Mouse (Mus musculus) neural tube, embryonic 13.5 days (tissue): ENCODE data around the gene Tjp2. TPM values are rescaled to one million over a fixed set of nuclear protein-coding genes. Genes with fewer than 3 reads are reported as not detected.
"Not testable (repeated sequence)": the region's sequence is repeated elsewhere in the genome, so short reads cannot be mapped to it uniquely, and the experiment has no call there.

Experiments used
- ATAC-seq: fragments of 200-750 bp; cut with Nextera tagmentation; 2 replicates; pipeline ENCODE4 v1.8.0; 2017; ENCODE audit warnings: low read depth, mild to moderate bottlenecking, moderate TSS enrichment, moderate library complexity
- H3K27ac ChIP-seq: fragments of 300-500 bp; sonication (generic); replicated peaks from 2 replicates; pipeline ENCODE4 v1.5.1; 2015; ENCODE audit warnings: moderate library complexity, mild to moderate bottlenecking, inconsistent platforms
- H3K27me3 ChIP-seq: fragments of 300-500 bp; sonication (generic); 2 replicates; pipeline ENCODE4 v1.6.1; 2015; ENCODE audit warnings: mild to moderate bottlenecking, inconsistent platforms
- H3K36me3 ChIP-seq: fragments of 300-500 bp; sonication (generic); 2 replicates; pipeline ENCODE4 v1.6.1; 2015; ENCODE audit warnings: mild to moderate bottlenecking, inconsistent platforms
- H3K4me1 ChIP-seq: fragments of 300-500 bp; sonication (generic); replicated peaks from 2 replicates; pipeline ENCODE4 v1.6.1; 2015; ENCODE audit warnings: inconsistent platforms
- H3K4me2 ChIP-seq: fragments of 300-500 bp; sonication (generic); 2 replicates; pipeline ENCODE4 v1.6.1; 2015; ENCODE audit warnings: inconsistent platforms, mild to moderate bottlenecking, moderate library complexity
- H3K4me3 ChIP-seq: fragments of 300-500 bp; sonication (generic); 2 replicates; pipeline ENCODE4 v1.5.1; 2015; ENCODE audit warnings: mild to moderate bottlenecking, inconsistent platforms
- H3K9ac ChIP-seq: fragments of 300-500 bp; sonication (generic); 2 replicates; pipeline ENCODE4 v1.6.1; 2015; ENCODE audit warnings: moderate library complexity, mild to moderate bottlenecking, inconsistent platforms
- H3K9me3 ChIP-seq: fragments of 300-500 bp; sonication (generic); 2 replicates; pipeline ENCODE4 v1.6.1; 2016; ENCODE audit warnings: inconsistent platforms
- WGBS: fragments of 180-500 bp; shearing (Covaris S2); methylation state at CpG from one replicate; pipeline ENCODE4 v1.1.7; 2015; 5-methylcytosine and 5-hydroxymethylcytosine counted together
- polyA plus RNA-seq: library from polyadenylated mRNA; unstranded; fragments of >200 nt; fragmentation: Nextera tagmentation; extraction: Ambion mirVana; gene quantifications from 2 replicates; pipeline ENCODE4 v1.2.1, GENCODE M21; 2015

Gene Tjp2
- polyA plus RNA-seq, 1 experiment from 2014 or later = 13.6 TPM

DNA sequence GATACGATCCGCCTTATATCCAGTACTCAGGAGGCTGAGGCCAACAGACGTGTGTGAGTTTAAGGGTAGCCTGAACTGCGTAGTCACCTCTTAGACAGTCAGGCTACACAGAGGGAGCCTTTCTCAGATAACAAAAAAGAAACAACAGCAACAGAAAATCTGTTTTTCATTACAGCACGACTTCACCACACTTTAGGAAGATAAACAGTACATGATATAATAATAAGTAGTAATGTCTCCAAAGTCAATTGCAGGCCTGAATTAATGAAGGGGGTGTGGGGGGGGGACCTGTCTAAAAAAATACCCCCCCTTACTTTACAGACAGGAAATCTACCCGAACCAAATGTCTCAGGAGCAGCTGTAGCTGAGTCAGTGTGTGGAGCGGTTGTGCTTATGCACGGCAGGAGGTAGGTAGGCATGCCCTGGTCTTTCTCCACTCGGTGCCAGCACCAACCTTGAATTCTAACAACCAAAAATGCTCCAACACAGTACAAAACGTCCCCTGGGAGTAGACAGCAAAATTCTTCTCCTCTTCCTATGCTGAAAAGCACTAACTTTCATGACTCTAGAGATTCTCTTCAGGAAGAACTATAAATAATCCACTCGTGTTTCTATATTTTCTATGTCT lies 26.0 kb downstream of the Tjp2 start:
- no peaks in the 10 kb centered on the region for H3K27me3 ChIP-seq
- no peak for ATAC-seq
- 71% methylated on average over 11 of the region's 11 CpGs for WGBS

GRCm38 (mm10) chr19:24197338-24197737 lies 27.5 kb downstream of the Tjp2 start:
- Histone ChIP-seq H3K9me3 (no peaks in the 10 kb centered on the region), H3K27me3 (no peaks in the 10 kb centered on the region)
- WGBS = 80% methylated on average over 3 of the region's 3 CpGs

More for the DNA sequence above, 26.0 kb downstream of the Tjp2 start:
- H3K36me3 ChIP-seq = no peaks in the 10 kb centered on the region
- no peak overlapping the region for H3K9ac ChIP-seq
- 0 out of 2 replicates have a peak, but pooled peaks cover 5% of the 10 kb centered on the region for H3K4me1 ChIP-seq
- no peak overlapping the region for H3K4me2 ChIP-seq
- H3K27ac ChIP-seq = no peak overlapping the region
- no peak overlapping the region for H3K4me3 ChIP-seq
- no peaks in the 10 kb centered on the region for H3K9me3 ChIP-seq

GRCm38 (mm10) chr19:24195224-24195623 lies 29.6 kb downstream of the Tjp2 start:
- ATAC-seq = no peak
- H3K36me3 ChIP-seq = no peaks in the 10 kb centered on the region
- 0 out of 2 replicates have a peak, but pooled peaks cover under 1% of the 10 kb centered on the region for H3K4me1 ChIP-seq
- H3K4me2 ChIP-seq = no peak overlapping the region
- no peak overlapping the region for H3K9ac ChIP-seq
- H3K4me3 ChIP-seq = no peak overlapping the region
- H3K27me3 ChIP-seq = no peaks in the 10 kb centered on the region
- no peak overlapping the region for H3K27ac ChIP-seq
- WGBS = 67% methylated on average over 7 of the region's 7 CpGs
- no peaks in the 10 kb centered on the region for H3K9me3 ChIP-seq

More at GRCm38 (mm10) chr19:24197338-24197737, 27.5 kb downstream of the Tjp2 start:
- Histone ChIP-seq H3K4me2 (no peak overlapping the region), H3K9ac (no peak overlapping the region), H3K4me3 (no peak overlapping the region), H3K4me1 (0 out of 2 replicates have a peak, but pooled peaks cover 5% of the 10 kb centered on the region), H3K27ac (no peak overlapping the region), H3K36me3 (no peaks in the 10 kb centered on the region)
- ATAC-seq = no peak

DNA sequence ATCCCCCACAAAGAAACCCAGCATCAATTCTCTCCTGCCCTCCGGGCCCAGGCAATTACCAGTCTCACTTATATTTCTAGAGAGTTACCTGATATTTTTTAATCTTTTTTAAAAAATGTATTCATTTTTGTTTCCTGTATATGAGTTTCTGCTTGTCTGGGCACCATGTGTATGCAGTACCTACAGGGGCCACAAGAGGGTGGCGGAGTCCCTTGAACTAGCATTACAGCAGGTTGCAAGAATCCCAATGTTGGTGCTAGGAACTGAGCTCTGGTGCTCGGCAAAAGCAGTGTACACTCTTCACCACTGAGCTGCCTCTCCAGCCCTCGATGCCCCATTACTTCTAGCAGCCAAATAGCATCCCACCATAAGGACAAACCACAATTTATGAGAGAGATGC lies 30.6 kb downstream of the Tjp2 start:
- H3K27me3 ChIP-seq = no peaks in the 10 kb centered on the region
- ATAC-seq = no peak

DNA sequence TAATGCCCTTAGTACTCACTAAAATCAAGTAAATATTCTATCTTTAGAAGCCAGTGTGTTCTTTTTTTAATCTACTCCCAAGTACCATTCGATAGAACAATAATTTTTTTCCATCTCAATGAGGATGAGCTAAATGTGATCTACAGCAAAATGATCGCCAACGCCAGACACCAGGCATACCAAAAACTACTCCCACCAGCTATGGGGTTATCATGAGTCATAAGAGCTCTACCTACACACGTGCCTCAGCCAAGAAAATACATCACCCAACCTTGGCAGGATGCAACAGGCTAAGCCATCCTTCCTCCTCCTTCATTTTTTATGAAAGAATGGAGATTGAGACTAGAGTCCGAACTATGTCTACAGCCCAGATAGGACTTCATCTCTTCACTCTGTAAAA lies 31.9 kb downstream of the Tjp2 start:
- Histone ChIP-seq H3K9me3 (no peaks in the 10 kb centered on the region), H3K4me2 (no peak overlapping the region), H3K27me3 (no peaks in the 10 kb centered on the region), H3K9ac (no peak overlapping the region), H3K4me3 (no peak overlapping the region), H3K36me3 (no peaks in the 10 kb centered on the region), H3K4me1 (no peaks in the 10 kb centered on the region), H3K27ac (no peak overlapping the region)
- 97% methylated on average over 5 of the region's 5 CpGs for WGBS
- no peak for ATAC-seq

More for the DNA sequence above, 30.6 kb downstream of the Tjp2 start:
- Histone ChIP-seq H3K9ac (no peak overlapping the region), H3K4me2 (no peak overlapping the region), H3K36me3 (no peaks in the 10 kb centered on the region), H3K9me3 (no peaks in the 10 kb centered on the region), H3K4me1 (no peaks in the 10 kb centered on the region), H3K27ac (no peak overlapping the region), H3K4me3 (no peak overlapping the region)
- WGBS = 97% methylated on average over 4 of the region's 4 CpGs

DNA sequence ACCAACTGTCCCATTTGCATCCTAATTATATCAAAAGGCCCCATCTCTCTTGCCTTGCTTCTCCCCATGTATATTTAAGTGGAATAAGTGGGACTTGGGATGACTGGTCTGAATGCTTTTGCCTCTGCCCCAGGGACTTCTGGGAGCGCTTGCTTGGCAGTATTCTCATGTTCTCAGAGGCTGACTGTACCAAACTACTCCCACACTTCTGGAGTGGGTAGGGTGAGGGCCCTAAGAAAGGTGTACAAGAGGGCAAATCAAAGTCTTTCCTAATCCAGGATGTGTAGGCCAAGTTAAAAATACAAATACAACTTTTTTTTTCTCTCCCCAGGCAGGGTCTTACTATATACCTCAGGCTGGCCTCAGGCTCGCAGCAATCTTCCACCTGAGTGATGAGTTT lies 37.0 kb downstream of the Tjp2 start:
- Histone ChIP-seq H3K9me3 (no peaks in the 10 kb centered on the region), H3K4me3 (no peak overlapping the region), H3K27ac (no peak overlapping the region), H3K4me2 (no peak overlapping the region), H3K27me3 (no peaks in the 10 kb centered on the region), H3K9ac (no peak overlapping the region), H3K36me3 (no peaks in the 10 kb centered on the region), H3K4me1 (no peaks in the 10 kb centered on the region)
- 82% methylated on average over 2 of the region's 2 CpGs for WGBS
- ATAC-seq = no peak

DNA sequence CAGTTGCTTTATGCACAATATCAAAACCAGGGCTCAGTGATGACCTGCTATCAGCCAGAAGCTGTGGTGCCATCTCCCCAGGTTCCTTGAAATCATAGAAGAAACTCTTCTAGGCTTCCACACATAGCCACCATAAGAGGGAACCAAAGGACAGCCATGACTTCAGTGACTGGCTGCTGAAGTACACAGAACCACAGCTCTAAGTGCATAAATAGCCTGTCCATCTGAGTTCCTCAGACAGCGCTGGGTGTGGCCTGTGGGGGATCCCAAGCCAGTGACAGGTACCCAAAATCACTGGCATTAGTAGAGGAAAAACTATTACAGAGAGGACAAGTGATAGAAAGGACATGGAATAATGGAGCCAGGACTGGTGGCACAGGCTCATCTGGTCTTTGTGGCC lies 37.5 kb downstream of the Tjp2 start:
- not testable (repeated sequence) for H3K4me1 ChIP-seq, H3K9ac ChIP-seq, H3K27me3 ChIP-seq, H3K4me2 ChIP-seq, H3K9me3 ChIP-seq, H3K27ac ChIP-seq, ATAC-seq, H3K36me3 ChIP-seq, H3K4me3 ChIP-seq
- WGBS = 94% methylated on average over 1 of the region's 1 CpGs

DNA sequence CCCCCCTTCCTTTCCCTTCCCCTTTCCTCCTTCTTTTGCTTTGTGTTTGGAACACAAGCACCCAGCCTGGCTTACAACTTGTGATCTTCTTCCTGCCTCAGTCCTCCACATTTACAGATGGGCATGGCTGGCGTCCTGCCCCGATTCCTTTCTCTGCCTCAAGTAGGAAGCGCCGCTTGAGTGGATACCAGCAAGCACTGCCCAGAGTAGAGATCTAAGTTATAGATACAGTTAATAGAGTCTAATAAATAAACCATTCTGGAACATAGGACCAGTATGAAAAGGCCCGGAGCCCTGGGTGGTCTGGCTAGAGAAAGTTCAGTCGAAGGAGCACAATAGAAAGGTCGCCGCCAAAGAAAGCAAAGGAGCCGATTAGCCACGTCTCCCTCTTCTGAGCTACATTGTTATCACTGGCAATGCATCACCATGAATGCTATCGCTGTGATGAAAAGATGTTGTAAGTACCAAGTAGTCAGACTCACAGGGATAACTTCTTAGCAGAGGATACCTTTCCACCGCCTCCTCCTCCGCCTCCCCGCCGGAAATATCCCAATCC lies 41.1 kb downstream of the Tjp2 start:
- Histone ChIP-seq H3K9me3 (no peaks in the 10 kb centered on the region), H3K4me1 (no peaks in the 10 kb centered on the region), H3K27ac (no peak overlapping the region), H3K4me2 (no peak overlapping the region), H3K36me3 (no peaks in the 10 kb centered on the region), H3K27me3 (no peaks in the 10 kb centered on the region), H3K9ac (no peak overlapping the region), H3K4me3 (no peak overlapping the region)
- ATAC-seq = no peak
- 59% methylated on average over 15 of the region's 15 CpGs for WGBS

GRCm38 (mm10) chr19:24180415-24180814 lies 44.4 kb downstream of the Tjp2 start:
- H3K9ac ChIP-seq = no peak overlapping the region
- H3K4me1 ChIP-seq = no peaks in the 10 kb centered on the region
- H3K4me2 ChIP-seq = no peak overlapping the region
- 0 out of 2 replicates have a peak, but pooled peaks cover 2% of the 10 kb centered on the region for H3K27me3 ChIP-seq
- H3K36me3 ChIP-seq = no peaks in the 10 kb centered on the region
- ATAC-seq = no peak
- H3K9me3 ChIP-seq = no peaks in the 10 kb centered on the region
- H3K27ac ChIP-seq = no peak overlapping the region
- WGBS = 80% methylated on average over 8 of the region's 8 CpGs
- H3K4me3 ChIP-seq = no peak overlapping the region

DNA sequence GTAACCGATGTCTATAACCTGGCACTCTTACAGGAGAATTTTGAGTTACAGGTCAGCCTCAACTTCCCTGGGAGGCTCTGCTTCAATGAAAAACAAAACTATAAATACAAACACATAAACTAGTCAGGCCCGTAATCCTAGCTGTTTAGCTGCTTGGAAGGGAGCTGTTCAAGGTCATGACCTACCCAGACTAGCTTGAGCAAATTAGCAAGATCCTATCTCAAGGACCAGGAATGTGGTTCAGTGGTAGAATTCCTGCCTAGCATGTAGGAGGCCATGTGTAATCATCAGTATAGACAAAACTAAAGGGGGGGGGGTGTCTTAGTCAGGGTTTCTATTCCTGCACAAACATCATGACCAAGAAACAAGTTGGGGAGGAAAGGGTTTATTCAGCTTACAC lies 46.7 kb downstream of the Tjp2 start:
- WGBS = 90% methylated on average over 2 of the region's 2 CpGs
- Histone ChIP-seq H3K9ac (no peak overlapping the region), H3K27me3 (0 out of 2 replicates have a peak, but pooled peaks cover 4% of the 10 kb centered on the region), H3K36me3 (no peaks in the 10 kb centered on the region), H3K9me3 (no peaks in the 10 kb centered on the region), H3K4me3 (no peak overlapping the region), H3K4me1 (peaks cover 15% of the 10 kb centered on the region), H3K27ac (no peak overlapping the region), H3K4me2 (no peak overlapping the region)
- no peak for ATAC-seq

DNA sequence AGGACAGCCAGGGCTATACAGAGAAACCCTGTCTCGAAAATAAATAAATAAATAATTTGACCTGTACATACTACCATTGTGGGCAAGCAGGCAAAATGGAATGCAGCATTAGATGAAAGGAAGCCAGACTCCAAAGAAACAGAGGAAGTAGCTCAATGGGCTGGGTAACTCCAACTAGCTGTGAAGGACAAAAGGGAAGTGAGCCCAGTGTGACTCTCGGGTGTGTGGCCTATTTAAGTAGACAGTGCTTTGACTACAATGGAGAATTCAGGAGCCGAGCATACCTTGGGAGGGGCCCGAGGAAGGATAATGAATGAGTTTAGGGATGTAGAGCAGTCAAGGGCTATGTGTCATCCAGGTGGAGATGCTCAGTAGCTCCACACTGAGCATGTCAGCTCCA lies 48.1 kb downstream of the Tjp2 start:
- Histone ChIP-seq H3K4me2 (no peak overlapping the region), H3K36me3 (no peaks in the 10 kb centered on the region), H3K4me1 (peaks cover 29% of the 10 kb centered on the region), H3K9me3 (no peaks in the 10 kb centered on the region), H3K27ac (no peak overlapping the region), H3K4me3 (no peak overlapping the region), H3K27me3 (peaks cover 4% of the 10 kb centered on the region; the same call in 1 of the 2 replicates), H3K9ac (no peak overlapping the region)
- no peak for ATAC-seq
- 84% methylated on average over 4 of the region's 4 CpGs for WGBS

- 10% methylated on average over 13 of the region's 13 CpGs for WGBS
- ATAC-seq = no peak
- no peaks in the 10 kb centered on the region for H3K9me3 ChIP-seq
- H3K36me3 ChIP-seq = no peaks in the 10 kb centered on the region
- peak overlapping the region; percentile 63 for H3K4me2 ChIP-seq
- H3K27me3 ChIP-seq = peaks cover 4% of the 10 kb centered on the region; the same call in 1 of the 2 replicates
- peak overlapping the region; percentile 69 for H3K4me3 ChIP-seq
- H3K9ac ChIP-seq = peak overlapping the region; percentile 79; the same call in 1 of the 2 replicates
- H3K27ac ChIP-seq = no peak overlapping the region
- peaks cover 32% of the 10 kb centered on the region for H3K4me1 ChIP-seq
Measured at GRCm38 (mm10) chr19:24174896-24175295, 49.9 kb downstream of the Tjp2 start.
